Mouse (Mus musculus) stomach, postnatal 0 days (tissue): ENCODE results near the gene Pvr.

Experiments
- CTCF ChIP-seq: IDR thresholded peaks from 2 replicates; pipeline ENCODE4 v1.5.1; 2016; ENCODE audit warnings: antibody characterized with exemption, low read depth, mild to moderate bottlenecking, moderate library complexity
- EP300 ChIP-seq: optimal IDR thresholded peaks from 2 replicates; pipeline ENCODE3; 2016; ENCODE audit warnings: antibody characterized with exemption

- no peak for TF ChIP-seq EP300
- no peak for TF ChIP-seq CTCF
Measured at GRCm38 (mm10) chr7:19928486-19928885, 7.5 kb upstream of the Pvr start.
